Mouse (Mus musculus) megakaryocyte-erythroid progenitor cell, adult 5-6 weeks (primary cell): ENCODE measurements at regions not wholly inside any gene's neighbourhood (a gene's known extent, or its start where the extent isn't known, plus 50 kb on each side); places are given as distances from the start of the nearest gene placed in this dataset.

Experiments
- ATAC-seq: replicated peaks from 2 replicates; pipeline ENCODE4 v1.8.0; 2016; ENCODE audit warnings: mild to moderate bottlenecking, inconsistent platforms; ENCODE audit not compliant: severe bottlenecking, poor library complexity, low FRiP score, low TSS enrichment

DNA sequence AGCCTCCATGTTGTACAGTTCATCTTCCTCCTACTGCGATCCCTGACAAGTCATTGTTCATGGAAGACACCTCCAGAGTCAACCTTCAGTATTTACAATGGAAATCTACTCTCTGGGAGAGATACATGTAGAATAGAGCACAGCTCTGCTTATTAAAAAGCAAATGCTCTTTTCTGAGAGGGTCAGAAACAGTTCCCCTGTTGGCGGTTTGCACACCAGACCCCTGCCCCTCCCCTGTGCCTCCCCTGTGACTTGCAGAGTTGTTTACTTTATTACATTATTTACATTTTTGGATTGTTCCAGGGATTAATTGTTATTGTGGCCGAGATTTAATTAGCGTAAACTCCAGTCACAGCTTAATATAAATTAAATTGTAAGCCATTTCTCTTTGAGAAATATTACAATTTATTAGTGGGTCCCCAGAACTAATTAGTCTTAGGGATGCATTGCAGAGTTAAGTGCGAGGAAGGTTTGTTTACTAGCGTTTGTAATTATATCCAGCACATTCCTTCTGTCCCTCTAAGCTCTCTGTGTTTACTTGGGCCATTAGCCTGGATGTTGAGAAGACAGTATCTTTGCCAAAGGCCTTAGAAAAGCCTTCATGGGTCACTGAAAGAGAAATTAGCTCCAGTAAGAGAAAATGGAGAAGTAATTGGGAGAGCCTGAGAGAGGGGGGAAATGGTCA, 337.6 kb upstream of the Sel1l start:
- ATAC-seq: no peak

- no peak for ATAC-seq
These were observed 330.3 kb upstream of the Sel1l start for GRCm38 (mm10) chr12:92179292-92179691.

- no peak for ATAC-seq
These were observed 307.8 kb upstream of the Sel1l start for GRCm38 (mm10) chr12:92156726-92157125.

- ATAC-seq: no peak
These were observed 303.9 kb upstream of the Sel1l start for GRCm38 (mm10) chr12:92152922-92153235.

- no peak for ATAC-seq
These were observed 303.3 kb upstream of the Sel1l start for GRCm38 (mm10) chr12:92152043-92152921.

- ATAC-seq: no peak
These were observed 288.6 kb upstream of the Sel1l start for GRCm38 (mm10) chr12:92137539-92137938.

DNA sequence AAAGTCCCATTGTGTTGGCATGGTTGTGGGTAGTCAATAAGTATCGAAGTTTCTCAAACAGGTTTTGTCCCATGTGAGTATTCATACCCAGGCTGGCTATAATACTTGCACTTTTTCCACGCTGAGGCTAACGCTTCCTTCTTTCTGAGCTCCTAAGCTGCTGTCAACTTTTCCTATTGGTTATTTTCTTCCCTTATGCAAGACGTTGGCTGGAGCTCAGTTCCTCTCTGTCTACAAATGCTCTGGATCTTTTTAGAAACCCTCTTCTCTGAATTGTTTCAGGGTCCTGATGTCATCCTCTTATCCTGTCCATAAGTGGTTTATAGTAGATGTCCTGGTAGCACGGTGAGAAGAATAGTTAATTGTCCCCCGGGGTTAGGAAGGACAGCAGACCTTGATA, 278.7 kb upstream of the Sel1l start:
- no peak for ATAC-seq

DNA sequence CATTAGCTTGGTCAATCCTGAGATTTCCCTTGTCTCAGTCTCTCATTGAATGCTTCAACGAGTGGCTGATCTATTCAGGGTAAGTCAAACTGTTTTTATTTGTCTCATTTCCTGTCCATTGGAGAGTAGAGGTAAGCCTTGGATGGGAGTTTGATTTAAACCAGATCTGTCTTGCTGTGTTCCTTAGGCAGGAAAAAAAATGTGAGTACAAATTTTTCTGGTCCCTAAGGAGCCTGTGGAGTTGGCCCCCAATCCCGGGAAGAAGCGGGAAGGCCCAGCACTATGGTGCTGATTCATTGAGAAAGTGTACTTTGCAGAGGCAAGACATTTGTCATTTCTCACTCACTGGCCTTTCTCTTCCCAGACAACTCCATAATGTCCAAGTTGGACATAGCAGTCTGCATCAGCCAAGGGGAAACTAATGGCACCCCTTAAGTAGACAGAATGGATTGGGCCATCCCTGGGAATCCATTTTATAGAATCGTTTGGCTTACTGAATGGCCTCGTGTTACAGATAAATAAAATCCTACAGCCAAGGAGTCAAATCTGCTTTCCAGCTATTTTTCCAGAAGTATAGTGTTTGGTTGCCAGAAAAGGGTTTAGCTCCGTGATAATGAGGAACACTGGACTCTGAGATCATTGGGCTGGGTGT, 271.3 kb upstream of the Sel1l start:
- no peak for ATAC-seq

DNA sequence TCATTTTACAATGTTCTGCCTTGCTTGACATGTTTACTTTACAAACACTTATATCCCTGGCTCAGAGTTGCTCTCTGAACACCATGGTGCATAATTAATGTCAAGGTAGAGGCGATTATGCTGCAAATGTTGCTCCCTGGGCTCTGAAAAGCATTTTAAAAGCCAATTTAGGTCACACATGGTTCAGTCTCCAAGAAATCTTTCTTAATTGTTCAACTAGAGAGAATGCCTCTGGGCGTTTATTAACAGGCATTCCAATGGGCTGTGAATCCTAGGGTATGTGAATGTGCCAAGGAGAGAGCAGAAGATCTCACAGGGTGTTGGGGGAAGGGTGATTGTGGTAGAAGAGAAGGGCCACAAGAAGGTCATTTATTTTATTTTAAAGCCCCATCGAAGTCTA, 260.7 kb upstream of the Sel1l start:
- ATAC-seq: no peak

GRCm38 (mm10) chr12:92100080-92100479, 251.1 kb upstream of the Sel1l start:
- no peak for ATAC-seq

- ATAC-seq: no peak
These were observed 243.9 kb upstream of the Sel1l start for GRCm38 (mm10) chr12:92092794-92093365.

DNA sequence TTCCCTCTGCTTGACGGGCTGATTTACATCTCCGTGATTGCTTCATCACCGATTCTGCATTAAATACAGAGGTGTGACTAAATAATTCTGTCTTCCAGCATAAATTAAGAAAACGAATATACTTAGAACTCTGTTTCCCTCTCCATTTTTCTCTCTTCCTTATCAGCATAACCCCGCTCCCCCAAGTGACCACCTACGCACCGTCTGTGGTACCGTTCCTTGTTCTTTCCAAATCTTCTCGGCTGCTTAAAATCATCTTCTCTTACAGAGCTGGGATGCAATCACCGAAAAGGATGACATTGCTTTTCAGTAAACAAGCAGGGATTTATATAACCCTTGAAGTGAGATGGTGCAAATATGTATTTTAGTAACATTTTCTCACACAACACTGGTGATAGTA, 224.3 kb upstream of the Sel1l start:
- no peak for ATAC-seq

DNA sequence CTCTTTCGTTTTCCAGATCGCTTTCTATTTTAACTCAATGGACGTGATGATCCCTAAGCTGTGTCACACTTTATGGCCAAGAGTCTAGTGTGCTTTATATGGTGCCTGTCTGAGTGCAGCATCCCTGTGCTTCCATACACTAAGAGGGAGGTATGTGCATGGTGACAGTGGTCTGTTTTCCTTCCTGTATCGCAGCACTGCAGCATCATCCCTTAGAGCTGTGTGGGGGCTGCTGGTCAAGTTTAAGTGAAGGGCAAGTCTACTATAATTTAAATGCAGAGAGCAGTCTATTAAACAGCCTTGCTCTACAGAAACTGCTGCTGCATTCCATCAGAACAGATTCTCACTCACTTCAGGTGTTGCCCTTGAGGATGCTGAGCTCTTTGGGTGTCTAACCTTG, 213.8 kb upstream of the Sel1l start:
- no peak for ATAC-seq

DNA sequence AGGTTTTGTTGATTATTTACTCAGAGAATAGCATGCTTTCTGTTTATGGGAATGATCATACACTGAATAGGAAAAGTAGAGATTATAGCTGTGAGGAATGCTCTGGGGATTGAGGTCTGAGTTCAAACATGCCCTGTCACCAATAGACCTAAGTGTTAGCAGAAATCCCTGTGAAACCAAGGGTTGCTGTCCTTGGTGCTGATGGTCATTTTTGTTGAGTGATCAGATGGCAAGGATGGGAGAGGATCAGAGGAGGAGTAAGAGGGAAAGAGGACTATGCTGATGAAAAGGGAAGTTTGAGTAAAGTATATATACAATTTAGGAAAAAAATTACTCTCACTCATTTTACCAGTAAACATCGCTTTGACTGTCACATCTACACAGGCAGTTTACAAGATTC, 191.5 kb upstream of the Sel1l start:
- ATAC-seq: no peak

GRCm38 (mm10) chr12:92029192-92029591, 180.2 kb upstream of the Sel1l start:
- ATAC-seq: no peak

GRCm38 (mm10) chr12:92028354-92028753, 179.4 kb upstream of the Sel1l start:
- ATAC-seq: no peak

DNA sequence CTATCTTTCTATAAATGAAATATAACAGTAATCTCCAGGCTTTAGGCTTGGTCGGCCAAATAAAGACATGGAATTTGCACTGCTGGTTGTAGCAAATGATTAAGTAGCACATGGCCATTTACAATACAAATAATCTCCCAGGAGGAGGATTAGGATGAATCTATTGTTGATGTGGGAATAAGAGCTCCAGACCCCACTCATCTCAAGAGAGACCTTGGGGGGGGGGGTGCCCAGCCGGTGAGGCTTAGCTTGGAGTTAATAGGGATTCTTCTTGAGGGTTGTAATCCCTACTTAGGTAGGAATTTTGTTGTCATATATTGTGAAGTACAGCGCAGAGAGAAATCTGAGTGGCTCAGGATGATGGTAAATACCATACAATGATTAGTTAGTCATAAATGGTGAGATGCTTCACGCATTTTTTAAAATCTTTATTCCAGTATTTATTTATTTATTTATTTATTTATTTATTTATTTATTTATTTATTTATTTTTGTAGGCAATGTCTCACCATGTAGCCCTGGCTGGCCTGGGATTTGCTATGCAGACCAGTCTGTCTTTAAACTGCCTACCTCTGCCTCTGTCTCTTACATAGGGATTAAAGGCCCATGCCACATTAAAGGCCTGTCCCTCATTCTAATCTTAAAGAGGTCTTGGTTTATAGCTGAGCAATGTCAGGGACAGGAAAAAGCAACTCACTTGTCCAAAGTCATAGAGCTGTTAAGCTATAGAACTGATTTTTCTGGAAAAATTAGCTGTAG, 175.7 kb upstream of the Sel1l start:
- no peak for ATAC-seq

DNA sequence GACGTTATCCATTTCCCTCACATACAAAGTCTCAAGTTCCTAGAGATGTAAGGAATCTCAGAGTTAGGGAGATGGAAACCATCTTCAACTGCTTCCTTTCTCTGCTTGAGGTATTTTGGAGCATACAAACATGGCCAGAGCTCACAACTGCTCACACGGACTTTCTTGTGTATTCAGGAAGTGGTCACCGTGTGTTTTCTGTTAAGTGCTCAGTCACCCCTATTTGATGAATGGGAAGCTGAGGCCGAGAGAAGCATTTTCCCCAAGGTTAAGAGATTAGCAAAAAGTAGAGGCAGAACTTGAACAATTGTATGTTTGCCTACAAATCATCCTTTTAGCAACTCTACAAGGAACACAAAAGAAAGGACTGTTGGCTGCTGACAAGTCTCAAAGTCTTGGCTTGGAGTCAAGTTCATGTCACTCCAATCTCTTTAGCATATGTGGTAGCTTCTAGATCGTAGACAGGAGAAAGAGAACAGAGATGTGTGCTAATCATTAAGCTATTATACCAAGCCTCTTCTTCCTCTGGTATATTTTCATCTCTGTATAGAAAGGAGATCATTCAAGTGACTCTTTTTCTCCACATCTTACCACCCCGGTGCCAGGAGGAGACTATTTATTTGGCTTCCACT, 170.8 kb upstream of the Sel1l start:
- ATAC-seq: no peak

DNA sequence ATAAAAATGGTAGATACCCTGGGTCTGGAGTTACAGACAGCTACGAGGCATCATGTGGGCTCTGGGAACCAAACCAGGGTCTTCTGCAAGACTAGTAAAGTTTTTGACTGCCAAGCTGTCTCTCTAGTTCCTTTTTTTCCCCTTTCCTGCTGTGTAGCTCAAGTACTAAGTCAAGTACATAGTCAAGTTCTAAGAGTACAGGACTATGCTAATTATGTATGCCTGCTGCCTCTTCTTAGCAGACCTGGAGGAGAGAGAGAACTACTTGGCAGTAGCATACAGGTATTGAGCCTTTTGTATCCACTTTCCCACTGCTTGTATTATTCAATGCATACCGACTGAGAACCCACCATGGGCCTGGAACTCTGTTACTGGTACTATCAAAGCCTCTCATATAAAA, 166.4 kb upstream of the Sel1l start:
- ATAC-seq: no peak
